ENCODE assay signal across 22 mouse cellular contexts in genomic region chr11:85688440-85688838, GRCm38 (mm10).
"Had no signal": no experiment of that assay in that cellular context is flagged by ENCODE, and none has a peak within 500 bp of the region (broad histone marks: within the 10 kb centered on the region; RNA-seq: fewer than 3 reads in every experiment).

No protein-coding gene starts in this region.

- H3K27me3 ChIP-seq: forebrain, embryonic 15.5 days; hindbrain, embryonic 13.5 days; hindbrain, embryonic 15.5 days; limb, embryonic 15.5 days had no signal

- H3K4me2 ChIP-seq: forebrain, embryonic 15.5 days; hindbrain, embryonic 13.5 days; hindbrain, embryonic 15.5 days; kidney, embryonic 15.5 days; limb, embryonic 13.5 days; limb, embryonic 15.5 days; liver, embryonic 12.5 days had no signal

- H3K9ac ChIP-seq: forebrain, embryonic 15.5 days; forebrain, postnatal 0 days; hindbrain, embryonic 13.5 days; hindbrain, embryonic 15.5 days; kidney, embryonic 15.5 days; limb, embryonic 13.5 days; limb, embryonic 15.5 days; liver, embryonic 12.5 days had no signal

- H3K9me3 ChIP-seq: forebrain, embryonic 15.5 days; hindbrain, embryonic 13.5 days; hindbrain, embryonic 15.5 days; kidney, embryonic 15.5 days; limb, embryonic 13.5 days; limb, embryonic 15.5 days; liver, embryonic 12.5 days had no signal

- H3K4me3 ChIP-seq: forebrain, embryonic 15.5 days; hindbrain, embryonic 13.5 days; hindbrain, embryonic 15.5 days; kidney, embryonic 15.5 days; limb, embryonic 13.5 days; limb, embryonic 15.5 days; liver, embryonic 12.5 days had no signal

- ATAC-seq: forebrain, embryonic 15.5 days; forebrain, postnatal 0 days; hindbrain, postnatal 0 days; intestine, embryonic 16.5 days; liver, embryonic 12.5 days had no signal

- DNase-seq: forebrain, postnatal 0 days; gastrocnemius, postnatal 14 days; gastrocnemius, postnatal 36 days; heart, adult 18-20 months; kidney, adult 11 months; kidney, adult 2 months; kidney, adult 9 months; kidney, postnatal 14 days; kidney, postnatal 36 days; layer of hippocampus, adult 9-11 months; layer of hippocampus, postnatal 36 days; left cerebral cortex, postnatal 4 days had no signal

- H3K27ac ChIP-seq: forebrain, embryonic 15.5 days; hindbrain, embryonic 13.5 days; hindbrain, embryonic 15.5 days; hindbrain, postnatal 0 days; kidney, postnatal 0 days; limb, embryonic 13.5 days; limb, embryonic 15.5 days; liver, embryonic 12.5 days had no signal

- H3K4me1 ChIP-seq: forebrain, embryonic 15.5 days; hindbrain, embryonic 15.5 days had no signal

- H3K36me3 ChIP-seq: forebrain, embryonic 15.5 days; hindbrain, embryonic 13.5 days; hindbrain, embryonic 15.5 days; kidney, embryonic 15.5 days; limb, embryonic 13.5 days; limb, embryonic 15.5 days; liver, embryonic 12.5 days had no signal
